Comparison of ENCODE assay signal across 30 mouse cellular contexts in the genomic region with DNA sequence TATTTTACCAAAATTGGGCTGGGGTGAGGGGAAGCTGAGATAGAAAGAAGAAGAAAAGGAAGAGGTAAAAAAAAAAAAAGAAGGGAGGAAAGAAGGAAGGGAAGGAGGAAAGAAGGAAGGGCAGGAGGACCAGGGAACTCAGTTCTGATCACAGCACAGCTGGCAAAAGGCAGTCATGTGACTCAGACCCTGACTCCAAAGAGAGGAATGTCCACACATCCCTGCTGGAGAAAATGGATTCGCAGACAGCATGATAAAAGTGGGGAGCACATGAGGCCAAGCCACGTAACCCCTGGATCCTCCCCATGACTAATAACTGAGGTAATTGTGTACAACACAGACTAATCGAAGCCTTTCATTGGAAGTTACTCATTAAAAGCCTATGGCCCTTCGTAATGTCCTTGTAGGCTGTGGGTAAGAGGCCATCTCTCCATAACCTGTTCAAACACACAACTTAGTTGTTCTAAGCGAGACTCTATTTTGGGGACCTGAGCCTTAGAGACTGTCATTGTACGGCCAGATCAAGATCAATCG.
A peak's percentile ranks its signal among the peaks of the same experiment; 100 is the strongest.
DNase-seq lines count a peak whose midpoint lies in the region; ATAC-seq and TF ChIP-seq lines count a peak whose summit lies in the region.
"Had no signal": no experiment of that assay in that cellular context is flagged by ENCODE, and none has a peak within 500 bp of the region (broad histone marks: within the 10 kb centered on the region; RNA-seq: fewer than 3 reads in every experiment).

No protein-coding gene starts in this region.

- no peaks in the 10 kb centered on the region for H3K9me3 ChIP-seq in forebrain, embryonic 10.5 days
- no peaks in the 10 kb centered on the region for H3K9me3 ChIP-seq in forebrain, embryonic 15.5 days
- no peaks in the 10 kb centered on the region for H3K9me3 ChIP-seq in liver, postnatal 0 days (ENCODE audit: low read length)
- H3K9me3 ChIP-seq: embryonic facial prominence, embryonic 12.5 days; heart, embryonic 10.5 days; heart, embryonic 15.5 days; limb, embryonic 12.5 days; liver, embryonic 13.5 days; lung, embryonic 15.5 days; midbrain, embryonic 10.5 days; midbrain, embryonic 15.5 days had no signal

- TF ChIP-seq CTCF in kidney, adult 2 months (conservative IDR thresholded peaks at IDR 0.05; ENCODE audit: insufficient read depth, insufficient read length, low read depth, low read length) = no peak
- TF ChIP-seq CTCF in liver, postnatal 0 days (IDR thresholded peaks at IDR 0.05; ENCODE audit: low read depth) = no peak

- no peak overlapping the region for H3K4me3 ChIP-seq in forebrain, embryonic 10.5 days
- H3K4me3 ChIP-seq in forebrain, embryonic 15.5 days = no peak overlapping the region
- H3K4me3 ChIP-seq in kidney, adult 2 months (ENCODE audit: insufficient read depth, low read depth, low read length) = no peak overlapping the region
- no peak overlapping the region for H3K4me3 ChIP-seq in liver, postnatal 0 days (ENCODE audit: low read depth, low read length)
- H3K4me3 ChIP-seq: embryonic facial prominence, embryonic 12.5 days; heart, embryonic 10.5 days; heart, embryonic 15.5 days; left cerebral cortex, adult 2 months; limb, embryonic 12.5 days; liver, embryonic 13.5 days; lung, embryonic 15.5 days; midbrain, embryonic 10.5 days; midbrain, embryonic 15.5 days had no signal

- H3K4me2 ChIP-seq in forebrain, embryonic 15.5 days (replicated peaks) = no peak overlapping the region
- H3K4me2 ChIP-seq in liver, postnatal 0 days (ENCODE audit: low read depth, low read length) = no peak overlapping the region
- H3K4me2 ChIP-seq: embryonic facial prominence, embryonic 12.5 days; heart, embryonic 15.5 days; hindbrain, embryonic 14.5 days; limb, embryonic 12.5 days; liver, embryonic 13.5 days; lung, embryonic 15.5 days; midbrain, embryonic 15.5 days had no signal

- no peak for ATAC-seq in forebrain, embryonic 15.5 days (replicated peaks)
- ATAC-seq in liver, postnatal 0 days = peak; percentile 94
- ATAC-seq: forebrain, postnatal 0 days; midbrain, embryonic 15.5 days had no signal

- no peak for DNase-seq in forebrain, embryonic 10.5 days (ENCODE audit: extremely low spot score, low spot score)
- DNase-seq in kidney, adult 2 months = no peak
- no peak for DNase-seq in kidney, adult 8-10 months
- DNase-seq in liver, postnatal 0 days = no peak
- DNase-seq in liver = no peak
- no peak for DNase-seq in heart, adult 11 months
- DNase-seq in heart, postnatal 25 days (ENCODE audit: low spot score) = no peak
- DNase-seq: adrenal gland, postnatal 25 days; cerebellum, adult 11-12 months; cerebellum, adult 9-11 months; embryo, embryonic 11 days; forebrain, postnatal 0 days; gastrocnemius, postnatal 10 days; heart, postnatal 36 days; kidney, postnatal 10 days; liver, embryonic 13.5 days; right cerebral cortex, adult 18-20 months; spleen, adult 18-20 months; thymus, adult 18-20 months; thymus, postnatal 25 days had no signal

- no peak for TF ChIP-seq POLR2A in kidney, adult 2 months (IDR thresholded peaks at IDR 0.05; ENCODE audit: low read depth, low read length)

- no peaks in the 10 kb centered on the region for H3K36me3 ChIP-seq in forebrain, embryonic 10.5 days (replicated peaks)
- H3K36me3 ChIP-seq in forebrain, embryonic 15.5 days = no peaks in the 10 kb centered on the region
- no peaks in the 10 kb centered on the region for H3K36me3 ChIP-seq in kidney, adult 2 months (ENCODE audit: control insufficient read depth, insufficient read depth, low read length)
- H3K36me3 ChIP-seq in liver, postnatal 0 days (replicated peaks; ENCODE audit: insufficient read depth, low read length) = no peaks in the 10 kb centered on the region
- H3K36me3 ChIP-seq: embryonic facial prominence, embryonic 12.5 days; heart, embryonic 10.5 days; heart, embryonic 15.5 days; limb, embryonic 12.5 days; liver, embryonic 13.5 days; lung, embryonic 15.5 days; midbrain, embryonic 10.5 days; midbrain, embryonic 15.5 days had no signal

- H3K27ac ChIP-seq in forebrain, embryonic 10.5 days = peak overlapping the region; percentile 44; the same call in 1 of the 2 replicates
- H3K27ac ChIP-seq in forebrain, embryonic 15.5 days (replicated peaks) = no peak overlapping the region
- H3K27ac ChIP-seq in kidney, adult 2 months (ENCODE audit: insufficient read depth, low read depth, low read length) = peak overlapping the region; percentile 7; the same call in 1 of the 2 replicates
- no peak overlapping the region for H3K27ac ChIP-seq in liver, postnatal 0 days (ENCODE audit: low read depth)
- H3K27ac ChIP-seq: embryonic facial prominence, embryonic 12.5 days; heart, embryonic 15.5 days; hindbrain, embryonic 14.5 days; left cerebral cortex, adult 2 months; limb, embryonic 12.5 days; liver, embryonic 13.5 days; midbrain, embryonic 15.5 days had no signal

- intact Hi-C loops in heart, postnatal 25 days (cut with DNase I) = no loop called here

- peaks cover 24% of the 10 kb centered on the region for H3K4me1 ChIP-seq in forebrain, embryonic 10.5 days
- no peaks in the 10 kb centered on the region for H3K4me1 ChIP-seq in forebrain, embryonic 15.5 days
- H3K4me1 ChIP-seq in kidney, adult 2 months (ENCODE audit: control insufficient read depth, insufficient read depth, low read length) = peaks cover 8% of the 10 kb centered on the region
- peaks cover 3% of the 10 kb centered on the region; the same call in 1 of the 2 replicates for H3K4me1 ChIP-seq in liver, postnatal 0 days (ENCODE audit: insufficient read depth)

- no peaks in the 10 kb centered on the region; the same call in 1 of the 2 replicates for H3K27me3 ChIP-seq in forebrain, embryonic 10.5 days (ENCODE audit: poor library complexity, severe bottlenecking)
- no peaks in the 10 kb centered on the region for H3K27me3 ChIP-seq in forebrain, embryonic 15.5 days
- H3K27me3 ChIP-seq in kidney, adult 2 months (replicated peaks; ENCODE audit: control insufficient read depth, insufficient read depth, low read length) = no peaks in the 10 kb centered on the region
- no peaks in the 10 kb centered on the region for H3K27me3 ChIP-seq in liver, postnatal 0 days (ENCODE audit: insufficient read depth, low read length)
- H3K27me3 ChIP-seq: embryonic facial prominence, embryonic 12.5 days; heart, embryonic 15.5 days; limb, embryonic 12.5 days; liver, embryonic 13.5 days; lung, embryonic 15.5 days; midbrain, embryonic 15.5 days had no signal

- WGBS in forebrain, embryonic 10.5 days = 88% methylated on average over 7 of the region's 7 CpGs
- 90% methylated on average over 7 of the region's 7 CpGs for WGBS in forebrain, embryonic 15.5 days
- 88% methylated on average over 7 of the region's 7 CpGs for WGBS in kidney, adult 2 months
- WGBS in liver, postnatal 0 days (ENCODE audit: insufficient replicate concordance) = 79% methylated on average over 7 of the region's 7 CpGs

- H3K9ac ChIP-seq in forebrain, embryonic 15.5 days (replicated peaks) = no peak overlapping the region
- H3K9ac ChIP-seq in liver, postnatal 0 days (replicated peaks) = no peak overlapping the region
- H3K9ac ChIP-seq: embryonic facial prominence, embryonic 12.5 days; forebrain, postnatal 0 days; heart, embryonic 15.5 days; hindbrain, embryonic 14.5 days; limb, embryonic 12.5 days; liver, embryonic 13.5 days; lung, embryonic 15.5 days; midbrain, embryonic 15.5 days had no signal

- TF ChIP-seq EP300 in liver, postnatal 0 days (IDR thresholded peaks at IDR 0.05; ENCODE audit: low read depth) = no peak

Comparison
In these comparisons a context has a peak if more than half of its experiments do, and no peak if none do; other contexts are left out.
1. H3K27ac ChIP-seq: peak in forebrain, embryonic 10.5 days (single experiment) and kidney, adult 2 months (single experiment); none in forebrain, embryonic 15.5 days (single experiment) and liver, postnatal 0 days (single experiment).